Mouse (Mus musculus) C2C12 (cell line): Measurements from ENCODE around the gene Sppl2a.

ENCODE experiments used
- CEBPB ChIP-seq: IDR thresholded peaks from one replicate; pipeline ENCODE4 v1.6.1; 2011; ENCODE audit warnings: low read depth, mild to moderate bottlenecking, control low read depth, moderate library complexity
- CTCF ChIP-seq: IDR thresholded peaks from one replicate; pipeline ENCODE4 v1.5.1; 2011; ENCODE audit not compliant: control insufficient read depth, insufficient read depth, insufficient read length
- MAX ChIP-seq: IDR thresholded peaks from one replicate; pipeline ENCODE4 v1.6.1; 2011; ENCODE audit warnings: mild to moderate bottlenecking, control low read depth
- MYOD1 ChIP-seq: IDR thresholded peaks from one replicate; pipeline ENCODE4 v1.6.1; 2011; ENCODE audit warnings: low read depth; ENCODE audit not compliant: control insufficient read depth, insufficient read length
- MYOG ChIP-seq: IDR thresholded peaks from one replicate; pipeline ENCODE4 v1.6.1; 2011; ENCODE audit not compliant: control insufficient read depth, insufficient read length; ENCODE audit errors: extremely low read depth
- USF1 ChIP-seq: IDR thresholded peaks from one replicate; pipeline ENCODE4 v1.6.1; 2011; ENCODE audit warnings: low read depth, mild to moderate bottlenecking, control low read depth, moderate library complexity

GRCm38 (mm10) chr2:126932261-126932896 is 656 bp downstream of the Sppl2a start:
- TF ChIP-seq USF1 (no peak), CTCF (no peak), MYOG (no peak), MYOD1 (no peak), CEBPB (no peak), MAX (no peak)
